Mouse (Mus musculus) limb, embryonic 13.5 days (tissue): ENCODE data around the gene Slc16a1. TPM values are rescaled to one million over a fixed set of nuclear protein-coding genes. Genes with fewer than 3 reads are reported as not detected.

Experiments
- ATAC-seq: fragments of 200-750 bp; cut with Nextera tagmentation; 2 replicates; pipeline ENCODE4 v1.8.0; 2017; ENCODE audit warnings: low read depth, moderate number of reproducible peaks, moderate TSS enrichment; ENCODE audit not compliant: low FRiP score
- H3K27ac ChIP-seq: fragments of 300-500 bp; sonication (generic); 2 replicates; pipeline ENCODE4 v1.5.1; 2015; ENCODE audit warnings: inconsistent platforms, mild to moderate bottlenecking, moderate library complexity
- H3K27me3 ChIP-seq: fragments of 300-500 bp; sonication (generic); 2 replicates; pipeline ENCODE4 v1.6.1; 2015; ENCODE audit warnings: mild to moderate bottlenecking, inconsistent platforms
- H3K36me3 ChIP-seq: fragments of 300-500 bp; sonication (generic); 2 replicates; pipeline ENCODE4 v1.6.1; 2015; ENCODE audit warnings: inconsistent platforms, mild to moderate bottlenecking, moderate library complexity
- H3K4me1 ChIP-seq: fragments of 300-500 bp; sonication (generic); 2 replicates; pipeline ENCODE4 v1.6.1; 2015; ENCODE audit warnings: inconsistent platforms
- H3K4me2 ChIP-seq: fragments of 300-500 bp; sonication (generic); replicated peaks from 2 replicates; pipeline ENCODE4 v1.6.1; 2015; ENCODE audit warnings: inconsistent platforms, mild to moderate bottlenecking, moderate library complexity
- H3K4me3 ChIP-seq: fragments of 300-500 bp; sonication (generic); 2 replicates; pipeline ENCODE4 v1.5.1; 2015; ENCODE audit warnings: moderate library complexity, mild to moderate bottlenecking, inconsistent platforms
- H3K9ac ChIP-seq: fragments of 300-500 bp; sonication (generic); 2 replicates; pipeline ENCODE4 v1.6.1; 2015; ENCODE audit warnings: mild to moderate bottlenecking, inconsistent platforms
- H3K9me3 ChIP-seq: fragments of 300-500 bp; sonication (generic); 2 replicates; pipeline ENCODE4 v1.6.1; 2016; ENCODE audit warnings: inconsistent platforms
- WGBS: fragments of 180-500 bp; shearing (Covaris S2); methylation state at CpG from one replicate; pipeline ENCODE4 v1.1.7; 2015; 5-methylcytosine and 5-hydroxymethylcytosine counted together
- polyA plus RNA-seq: library from polyadenylated mRNA; unstranded; fragments of >200 nt; fragmentation: Nextera tagmentation; extraction: Ambion mirVana; gene quantifications from 2 replicates; pipeline ENCODE4 v1.2.1, GENCODE M21; 2015

The Slc16a1 gene
- polyA plus RNA-seq, 1 experiment from 2014 or later, result 38.4 TPM

DNA sequence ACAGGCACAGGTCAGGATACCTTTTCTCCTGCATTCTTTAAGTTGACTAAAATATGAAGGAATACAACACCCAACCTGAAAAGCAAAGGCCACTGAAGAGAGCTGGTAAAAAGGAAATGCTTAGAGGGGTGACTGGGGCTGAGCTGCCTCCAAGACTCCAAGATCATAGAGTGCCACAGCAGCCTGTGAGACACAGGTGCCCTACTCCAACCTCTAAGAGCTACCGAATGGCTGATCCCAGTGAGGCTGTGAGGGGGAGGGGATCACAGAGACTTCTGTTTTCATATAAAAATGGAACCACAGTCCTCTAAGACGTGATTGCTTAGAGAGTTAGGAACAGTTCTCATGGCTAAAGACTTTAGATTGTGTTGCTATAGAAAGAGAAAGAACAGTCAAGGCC lies 23.3 kb upstream of the Slc16a1 start:
- H3K4me1 ChIP-seq, result 0 out of 2 replicates have a peak, but pooled peaks cover 9% of the 10 kb centered on the region
- no peak overlapping the region for H3K27ac ChIP-seq
- WGBS, result 74% methylated on average over 2 of the region's 2 CpGs
- no peak overlapping the region for H3K4me2 ChIP-seq
- no peaks in the 10 kb centered on the region for H3K9me3 ChIP-seq
- no peaks in the 10 kb centered on the region for H3K36me3 ChIP-seq
- no peaks in the 10 kb centered on the region for H3K27me3 ChIP-seq
- no peak for ATAC-seq
- no peak overlapping the region for H3K9ac ChIP-seq
- no peak overlapping the region for H3K4me3 ChIP-seq

GRCm38 (mm10) chr3:104616155-104616554 lies 22.3 kb upstream of the Slc16a1 start:
- Histone ChIP-seq H3K4me3 (no peak overlapping the region), H3K9ac (no peak overlapping the region), H3K9me3 (no peaks in the 10 kb centered on the region), H3K27me3 (no peaks in the 10 kb centered on the region), H3K27ac (no peak overlapping the region), H3K4me2 (no peak overlapping the region), H3K36me3 (no peaks in the 10 kb centered on the region), H3K4me1 (0 out of 2 replicates have a peak, but pooled peaks cover 9% of the 10 kb centered on the region)
- WGBS, result 28% methylated on average over 8 of the region's 8 CpGs
- ATAC-seq, result no peak

DNA sequence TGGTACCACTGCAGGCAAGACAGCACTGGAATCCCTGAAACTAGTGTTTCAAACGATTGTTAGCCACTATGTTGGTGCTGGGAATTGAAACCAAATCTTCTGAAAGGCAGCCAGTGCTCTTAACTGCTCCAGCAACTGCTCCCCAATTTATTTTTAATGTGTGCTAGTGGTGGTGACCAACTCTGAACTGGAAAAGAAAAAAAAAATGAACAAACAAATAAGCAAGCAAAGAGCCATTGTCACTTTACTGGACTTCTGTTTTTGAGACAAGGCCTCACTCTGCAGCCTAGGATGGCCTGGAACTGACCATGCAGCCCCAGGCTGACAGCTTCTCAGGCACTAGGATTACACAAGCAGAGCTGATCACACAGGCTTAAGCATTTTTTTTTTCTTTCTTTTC lies 16.6 kb upstream of the Slc16a1 start:
- no peaks in the 10 kb centered on the region for H3K4me1 ChIP-seq
- H3K4me3 ChIP-seq, result no peak overlapping the region
- 43% methylated on average over 1 of the region's 1 CpGs for WGBS
- H3K4me2 ChIP-seq, result no peak overlapping the region
- no peaks in the 10 kb centered on the region for H3K36me3 ChIP-seq
- H3K9ac ChIP-seq, result no peak overlapping the region
- no peaks in the 10 kb centered on the region for H3K9me3 ChIP-seq
- H3K27ac ChIP-seq, result no peak overlapping the region
- no peak for ATAC-seq
- no peaks in the 10 kb centered on the region for H3K27me3 ChIP-seq

DNA sequence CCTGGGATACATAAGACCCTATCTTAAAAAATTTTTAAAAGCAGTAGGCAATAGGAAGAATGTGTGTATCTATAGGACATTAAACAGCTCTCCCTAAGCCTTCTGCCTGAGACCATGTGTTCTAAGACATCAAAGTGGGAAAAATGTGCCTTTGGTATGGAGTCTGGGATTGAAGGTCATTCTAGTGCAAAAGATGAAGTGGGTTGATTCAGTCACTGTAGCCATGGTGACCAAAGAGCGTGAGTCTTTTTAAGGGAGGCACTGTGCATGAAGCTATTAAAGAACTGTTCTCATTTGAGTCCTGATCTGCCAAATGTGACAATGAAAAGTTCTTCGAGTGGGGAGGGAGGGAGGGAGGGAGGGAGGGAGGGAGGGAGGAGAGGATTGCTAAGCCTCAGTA lies 8.7 kb upstream of the Slc16a1 start:
- H3K4me1 ChIP-seq, result no peaks in the 10 kb centered on the region
- no peak for ATAC-seq
- no peak overlapping the region for H3K9ac ChIP-seq
- no peaks in the 10 kb centered on the region for H3K9me3 ChIP-seq
- no peaks in the 10 kb centered on the region for H3K27me3 ChIP-seq
- WGBS, result 77% methylated on average over 2 of the region's 2 CpGs
- no peak overlapping the region for H3K4me3 ChIP-seq
- H3K4me2 ChIP-seq, result no peak overlapping the region
- no peaks in the 10 kb centered on the region for H3K36me3 ChIP-seq
- no peak overlapping the region for H3K27ac ChIP-seq

DNA sequence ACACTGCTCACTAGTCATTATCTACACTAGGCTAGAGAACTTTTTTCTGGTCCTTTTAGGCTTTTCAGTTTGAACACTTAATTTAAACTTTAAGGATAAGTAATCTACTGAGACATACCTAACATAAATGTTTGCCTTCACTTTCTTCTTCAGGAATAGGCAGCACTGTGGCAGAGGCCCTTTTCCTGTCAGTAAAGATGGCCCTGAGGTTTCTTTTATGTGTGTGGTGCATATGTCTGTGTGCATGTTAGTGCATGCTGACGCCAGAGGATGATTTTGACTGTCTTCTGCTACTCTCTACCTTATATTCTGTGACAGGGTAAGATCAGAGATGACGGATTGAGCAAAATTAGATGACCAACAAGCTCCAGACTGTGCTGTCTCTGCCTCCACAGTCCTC lies 7.5 kb upstream of the Slc16a1 start:
- Histone ChIP-seq H3K4me1 (no peaks in the 10 kb centered on the region), H3K4me2 (no peak overlapping the region), H3K27ac (no peak overlapping the region), H3K4me3 (no peak overlapping the region), H3K9ac (no peak overlapping the region), H3K27me3 (no peaks in the 10 kb centered on the region), H3K9me3 (no peaks in the 10 kb centered on the region), H3K36me3 (no peaks in the 10 kb centered on the region)
- 83% methylated on average over 2 of the region's 2 CpGs for WGBS
- no peak for ATAC-seq

GRCm38 (mm10) chr3:104632560-104633162 lies 5.8 kb upstream of the Slc16a1 start:
- no peak overlapping the region for H3K4me2 ChIP-seq
- H3K9me3 ChIP-seq, result no peaks in the 10 kb centered on the region
- no peak overlapping the region for H3K9ac ChIP-seq
- ATAC-seq, result no peak
- no peak overlapping the region for H3K4me3 ChIP-seq
- H3K27ac ChIP-seq, result no peak overlapping the region
- H3K4me1 ChIP-seq, result no peaks in the 10 kb centered on the region
- H3K27me3 ChIP-seq, result no peaks in the 10 kb centered on the region
- no peaks in the 10 kb centered on the region for H3K36me3 ChIP-seq
- 58% methylated on average over 4 of the region's 4 CpGs for WGBS

- Histone ChIP-seq H3K27me3 (no peaks in the 10 kb centered on the region), H3K9me3 (no peaks in the 10 kb centered on the region), H3K9ac (no peak overlapping the region), H3K27ac (no peak overlapping the region), H3K4me1 (peaks cover 12% of the 10 kb centered on the region; the same call in 1 of the 2 replicates), H3K36me3 (no peaks in the 10 kb centered on the region), H3K4me3 (no peak overlapping the region), H3K4me2 (no peak overlapping the region)
- ATAC-seq, result no peak
- WGBS, result 93% methylated on average over 2 of the region's 2 CpGs
These were observed 2.0 kb upstream of the Slc16a1 start for GRCm38 (mm10) chr3:104636491-104636890.

DNA sequence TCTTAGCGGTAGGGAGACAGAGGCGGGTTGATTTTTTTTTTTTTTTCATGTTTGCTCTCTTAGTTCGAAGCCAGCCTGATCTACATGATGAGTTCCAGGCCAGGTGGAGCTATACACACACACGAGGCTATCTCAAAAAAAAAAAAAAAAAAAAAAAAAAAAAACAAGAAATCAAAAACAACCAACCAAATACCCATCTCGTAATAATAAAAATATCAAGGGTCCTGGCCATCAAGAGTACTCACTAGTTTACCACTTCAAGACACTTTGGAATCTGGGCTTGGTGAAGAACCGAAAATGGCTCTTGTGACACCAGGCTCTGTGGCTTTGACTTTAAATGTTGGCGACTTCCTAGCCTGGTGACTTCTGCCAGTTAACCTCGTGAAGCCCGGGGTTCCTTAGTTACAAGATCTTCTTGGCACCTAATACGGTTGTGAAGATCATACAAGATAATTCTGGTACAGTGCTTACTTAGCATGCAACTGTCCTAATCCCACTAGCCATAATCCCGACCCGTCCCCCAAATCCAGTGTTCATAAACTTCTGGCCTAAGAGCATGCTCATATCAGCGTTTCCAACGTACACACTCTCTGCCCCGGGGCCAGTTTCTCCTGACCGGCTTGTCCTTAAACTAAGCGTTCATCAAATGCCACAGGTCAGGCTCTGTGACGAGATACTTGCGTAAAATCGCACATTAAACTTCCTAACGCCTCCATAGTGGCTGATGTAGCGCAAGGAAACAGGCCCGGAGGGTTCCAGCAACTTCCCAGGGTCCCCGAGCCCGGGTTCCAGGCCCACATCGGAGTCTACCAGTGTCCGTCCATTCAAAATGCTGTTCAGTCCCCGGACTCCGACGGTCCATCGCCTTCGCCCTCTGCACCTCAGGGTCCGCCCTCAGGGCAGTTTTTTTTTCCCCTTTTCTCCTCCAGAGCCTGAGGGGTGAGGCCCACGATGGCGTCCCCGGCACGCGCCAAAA lies 753 bp upstream of the Slc16a1 start:
- H3K4me2 ChIP-seq, result peak overlapping the region; percentile 88
- H3K9ac ChIP-seq, result peak overlapping the region; percentile 94
- no peaks in the 10 kb centered on the region for H3K27me3 ChIP-seq
- peak overlapping the region; percentile 87 for H3K4me3 ChIP-seq
- peaks cover 12% of the 10 kb centered on the region; the same call in 1 of the 2 replicates for H3K4me1 ChIP-seq
- no peaks in the 10 kb centered on the region for H3K36me3 ChIP-seq
- peak; percentile 51 for ATAC-seq
- H3K9me3 ChIP-seq, result no peaks in the 10 kb centered on the region
- 14% methylated on average over 38 of the region's 38 CpGs for WGBS
- H3K27ac ChIP-seq, result peak overlapping the region; percentile 79

GRCm38 (mm10) chr3:104638932-104639748 lies 672 bp downstream of the Slc16a1 start:
- under 1% methylated on average over 50 of the region's 58 CpGs for WGBS
- H3K4me1 ChIP-seq, result peaks cover 12% of the 10 kb centered on the region; the same call in 1 of the 2 replicates
- peak overlapping the region; percentile 88 for H3K4me2 ChIP-seq
- H3K9ac ChIP-seq, result peak overlapping the region; percentile 94
- H3K27ac ChIP-seq, result peak overlapping the region; percentile 79
- H3K27me3 ChIP-seq, result no peaks in the 10 kb centered on the region
- H3K36me3 ChIP-seq, result no peaks in the 10 kb centered on the region
- H3K9me3 ChIP-seq, result no peaks in the 10 kb centered on the region
- peak overlapping the region; percentile 87 for H3K4me3 ChIP-seq
- ATAC-seq, result peak; percentile 48

GRCm38 (mm10) chr3:104639749-104640368 lies 1.4 kb downstream of the Slc16a1 start:
- Histone ChIP-seq H3K4me3 (peak overlapping the region; percentile 87), H3K27ac (no peak overlapping the region), H3K36me3 (no peaks in the 10 kb centered on the region), H3K9ac (peak overlapping the region; percentile 94), H3K9me3 (no peaks in the 10 kb centered on the region), H3K4me1 (peaks cover 12% of the 10 kb centered on the region; the same call in 1 of the 2 replicates), H3K4me2 (peak overlapping the region; percentile 88), H3K27me3 (no peaks in the 10 kb centered on the region)
- 15% methylated on average over 10 of the region's 10 CpGs for WGBS
- ATAC-seq, result no peak

GRCm38 (mm10) chr3:104640855-104641254 lies 2.4 kb downstream of the Slc16a1 start:
- Histone ChIP-seq H3K9me3 (no peaks in the 10 kb centered on the region), H3K4me2 (no peak overlapping the region), H3K4me1 (peaks cover 12% of the 10 kb centered on the region; the same call in 1 of the 2 replicates), H3K9ac (no peak overlapping the region), H3K27ac (no peak overlapping the region), H3K4me3 (no peak overlapping the region), H3K27me3 (no peaks in the 10 kb centered on the region), H3K36me3 (no peaks in the 10 kb centered on the region)
- no peak for ATAC-seq
